Mouse (Mus musculus): Measurements from ENCODE around the gene Kpna4.

DNA sequence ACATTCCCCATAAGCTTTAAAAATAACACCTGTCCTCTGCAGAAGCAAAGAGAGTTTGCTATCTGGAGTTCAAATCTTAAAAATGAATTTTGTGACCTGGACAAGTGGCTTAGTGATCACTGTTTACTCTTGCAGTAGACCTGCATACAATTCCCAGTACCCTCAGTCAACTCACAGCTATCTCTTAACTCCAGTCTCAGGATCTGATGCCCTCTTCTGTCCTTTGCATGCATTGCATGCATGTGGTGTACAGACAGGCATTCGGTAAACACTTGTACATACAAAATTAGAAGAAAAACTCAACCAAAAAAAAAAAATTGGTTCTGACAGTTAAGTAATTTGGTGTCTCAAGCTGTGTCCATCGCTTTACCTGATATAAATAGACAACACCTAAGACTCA is 106.6 kb downstream of the Kpna4 start:
- TF ChIP-seq CTCF (IDR thresholded peaks at IDR 0.05; ENCODE audit: extremely low read depth, insufficient read length, insufficient replicate concordance, low read depth, low read length) (no peak), POLR2A (IDR thresholded peaks at IDR 0.05; ENCODE audit: low read depth, low read length) (no peak)
